Mouse (Mus musculus) intestine, postnatal 0 days (tissue): ENCODE measurements around the gene Hat1. TPM values are rescaled to one million over a fixed set of nuclear protein-coding genes. Genes with fewer than 3 reads are reported as not detected.

Experiments
- ATAC-seq: fragments of 200-750 bp; cut with Nextera tagmentation; 2 replicates; pipeline ENCODE4 v1.8.0; 2017; ENCODE audit warnings: mild to moderate bottlenecking, moderate TSS enrichment, moderate library complexity
- H3K27ac ChIP-seq: fragments of 300-500 bp; sonication (generic); 2 replicates; pipeline ENCODE4 v1.5.1; 2014; ENCODE audit warnings: mild to moderate bottlenecking, low read depth, low read length, moderate library complexity
- H3K27me3 ChIP-seq: fragments of 300-500 bp; sonication (generic); replicated peaks from 2 replicates; pipeline ENCODE4 v1.6.1; 2014; ENCODE audit warnings: low read length, mixed read lengths; ENCODE audit not compliant: control insufficient read depth, insufficient read depth
- H3K36me3 ChIP-seq: fragments of 300-500 bp; sonication (generic); 2 replicates; pipeline ENCODE4 v1.6.1; 2014; ENCODE audit warnings: mild to moderate bottlenecking, moderate library complexity; ENCODE audit not compliant: control insufficient read depth, insufficient read depth
- H3K4me1 ChIP-seq: fragments of 300-500 bp; sonication (generic); replicated peaks from 2 replicates; pipeline ENCODE4 v1.6.1; 2014; ENCODE audit warnings: antibody characterized with exemption, low read length, mixed read lengths; ENCODE audit not compliant: control insufficient read depth, insufficient read depth
- H3K4me2 ChIP-seq: fragments of 300-500 bp; sonication (generic); replicated peaks from 2 replicates; pipeline ENCODE4 v1.6.1; 2014; ENCODE audit warnings: low read depth, mild to moderate bottlenecking, moderate library complexity
- H3K4me3 ChIP-seq: fragments of 300-500 bp; sonication (generic); 2 replicates; pipeline ENCODE4 v1.5.1; 2014; ENCODE audit warnings: low read depth, low read length
- H3K9ac ChIP-seq: fragments of 300-500 bp; sonication (generic); 2 replicates; pipeline ENCODE4 v1.6.1; 2014; ENCODE audit warnings: mild to moderate bottlenecking, low read depth, low read length
- H3K9me3 ChIP-seq: fragments of 300-500 bp; sonication (generic); 2 replicates; pipeline ENCODE4 v1.6.1; 2016; ENCODE audit warnings: mixed run types; ENCODE audit not compliant: control insufficient read depth
- CTCF ChIP-seq: sonication (generic); IDR thresholded peaks from 2 replicates; pipeline ENCODE4 v1.5.1; 2016; ENCODE audit warnings: low read depth, mild to moderate bottlenecking, control low read depth, antibody characterized with exemption, moderate library complexity
- WGBS: fragments of 180-500 bp; shearing (Covaris S2); extraction: QIAGEN DNeasy Blood & Tissue Kit; methylation state at CpG from one replicate; pipeline ENCODE4 v1.1.7; 2014; 5-methylcytosine and 5-hydroxymethylcytosine counted together
- polyA plus RNA-seq: library from polyadenylated mRNA; unstranded; fragments of >200 nt; fragmentation: Nextera tagmentation; extraction: Ambion mirVana; gene quantifications from 2 replicates; pipeline ENCODE4 v1.2.1, GENCODE M21; 2015

Gene Hat1
- polyA plus RNA-seq, 1 experiment from 2014 or later: 39.4 TPM

- no peak overlapping the region for H3K27ac ChIP-seq
- H3K4me1 ChIP-seq: no peaks in the 10 kb centered on the region
- H3K9ac ChIP-seq: no peak overlapping the region
- no peak overlapping the region for H3K4me3 ChIP-seq
- H3K4me2 ChIP-seq: no peak overlapping the region
- 40% methylated on average over 5 of the region's 6 CpGs for WGBS
- no peaks in the 10 kb centered on the region for H3K27me3 ChIP-seq
- no peak for ATAC-seq
- no peak for TF ChIP-seq CTCF
- H3K9me3 ChIP-seq: no peaks in the 10 kb centered on the region
- no peaks in the 10 kb centered on the region for H3K36me3 ChIP-seq
Observed at GRCm38 (mm10) chr2:71466103-71466502, 77.3 kb downstream of the Hat1 start.

GRCm38 (mm10) chr2:71466861-71467450 lies 78.2 kb downstream of the Hat1 start:
- Histone ChIP-seq H3K4me3 (no peak overlapping the region), H3K27ac (no peak overlapping the region), H3K36me3 (no peaks in the 10 kb centered on the region), H3K4me1 (no peaks in the 10 kb centered on the region), H3K27me3 (no peaks in the 10 kb centered on the region), H3K9ac (no peak overlapping the region), H3K4me2 (no peak overlapping the region), H3K9me3 (no peaks in the 10 kb centered on the region)
- ATAC-seq: no peak
- TF ChIP-seq CTCF: no peak
- 79% methylated on average over 11 of the region's 11 CpGs for WGBS

GRCm38 (mm10) chr2:71471094-71471493 lies 82.3 kb downstream of the Hat1 start:
- Histone ChIP-seq H3K4me3 (no peak overlapping the region), H3K27ac (no peak overlapping the region)
- TF ChIP-seq CTCF: no peak

GRCm38 (mm10) chr2:71473830-71474229 lies 85.1 kb downstream of the Hat1 start:
- no peak overlapping the region for H3K4me2 ChIP-seq
- no peak overlapping the region for H3K9ac ChIP-seq
- WGBS: 54% methylated on average over 7 of the region's 7 CpGs
- H3K4me1 ChIP-seq: no peaks in the 10 kb centered on the region
- no peaks in the 10 kb centered on the region for H3K36me3 ChIP-seq
- no peak overlapping the region for H3K4me3 ChIP-seq
- ATAC-seq: no peak
- H3K27me3 ChIP-seq: no peaks in the 10 kb centered on the region
- H3K9me3 ChIP-seq: no peaks in the 10 kb centered on the region
- no peak for TF ChIP-seq CTCF
- no peak overlapping the region for H3K27ac ChIP-seq

More at GRCm38 (mm10) chr2:71471094-71471493, 82.3 kb downstream of the Hat1 start:
- H3K4me1 ChIP-seq: no peaks in the 10 kb centered on the region
- H3K4me2 ChIP-seq: no peak overlapping the region
- ATAC-seq: no peak
- H3K27me3 ChIP-seq: no peaks in the 10 kb centered on the region
- H3K9me3 ChIP-seq: no peaks in the 10 kb centered on the region
- no peaks in the 10 kb centered on the region for H3K36me3 ChIP-seq
- 85% methylated on average over 6 of the region's 6 CpGs for WGBS
- no peak overlapping the region for H3K9ac ChIP-seq

GRCm38 (mm10) chr2:71474345-71474744 lies 85.6 kb downstream of the Hat1 start:
- H3K9me3 ChIP-seq: no peaks in the 10 kb centered on the region
- no peak overlapping the region for H3K9ac ChIP-seq
- no peak for ATAC-seq
- H3K4me3 ChIP-seq: no peak overlapping the region
- no peaks in the 10 kb centered on the region for H3K4me1 ChIP-seq
- 54% methylated on average over 7 of the region's 7 CpGs for WGBS
- no peaks in the 10 kb centered on the region for H3K27me3 ChIP-seq
- H3K27ac ChIP-seq: no peak overlapping the region
- no peaks in the 10 kb centered on the region for H3K36me3 ChIP-seq
- no peak for TF ChIP-seq CTCF
- H3K4me2 ChIP-seq: no peak overlapping the region

GRCm38 (mm10) chr2:71475311-71475710 lies 86.6 kb downstream of the Hat1 start:
- no peak for ATAC-seq
- WGBS: 83% methylated on average over 10 of the region's 10 CpGs
- Histone ChIP-seq H3K36me3 (no peaks in the 10 kb centered on the region), H3K9me3 (no peaks in the 10 kb centered on the region), H3K4me3 (no peak overlapping the region), H3K27me3 (no peaks in the 10 kb centered on the region), H3K4me1 (no peaks in the 10 kb centered on the region), H3K4me2 (no peak overlapping the region), H3K27ac (no peak overlapping the region), H3K9ac (no peak overlapping the region)
- no peak for TF ChIP-seq CTCF

GRCm38 (mm10) chr2:71475760-71476159 lies 87.0 kb downstream of the Hat1 start:
- TF ChIP-seq CTCF: no peak
- Histone ChIP-seq H3K9me3 (no peaks in the 10 kb centered on the region), H3K36me3 (no peaks in the 10 kb centered on the region), H3K27ac (no peak overlapping the region), H3K4me3 (no peak overlapping the region), H3K4me1 (no peaks in the 10 kb centered on the region), H3K9ac (no peak overlapping the region), H3K4me2 (no peak overlapping the region), H3K27me3 (no peaks in the 10 kb centered on the region)
- ATAC-seq: no peak
- 87% methylated on average over 4 of the region's 4 CpGs for WGBS
